Mouse (Mus musculus): ENCODE results near the gene Adprhl1. TPM values are rescaled to one million over a fixed set of nuclear protein-coding genes. Genes with fewer than 3 reads are reported as not detected.

Adprhl1 gene
- polyA plus RNA-seq, 1 experiment from 2014 or later, result 0.04 TPM

DNA sequence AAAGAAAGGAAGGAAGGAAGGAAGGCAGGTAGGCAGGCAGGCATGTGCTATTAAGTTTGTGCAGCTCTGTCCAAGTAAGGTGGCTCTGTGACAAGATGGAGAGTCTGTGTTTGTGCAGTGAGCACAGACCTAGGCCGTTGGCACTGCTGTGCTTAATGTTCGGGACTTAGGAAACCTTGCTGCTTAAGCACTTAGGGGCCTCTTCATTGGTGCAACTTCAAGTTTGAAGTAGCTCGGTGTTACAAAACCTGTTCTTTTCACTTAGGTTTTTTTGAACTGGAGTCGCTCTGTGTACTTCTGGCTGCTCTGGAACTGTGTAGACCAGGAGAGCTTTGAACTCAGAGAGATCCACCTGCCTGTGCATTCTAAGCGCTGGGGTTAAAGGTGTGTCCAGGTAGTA, 18.9 kb upstream of the Adprhl1 start:
- in situ Hi-C loops (cut with MboI; ENCODE audit: low pct_unique_long_range_greater_than_20kb), result no loop called here
- no peak for TF ChIP-seq CTCF (IDR thresholded peaks at IDR 0.05)
- DNase-seq (ENCODE audit: low read depth, low spot score) (no peak), ATAC-seq (no peak)
- H3K27me3 ChIP-seq, result no peaks in the 10 kb centered on the region
- CTCF ChIA-PET, result interaction anchor here (1.4 kb wide), 1 partner anchor 11 kb away, joined by 5 read pairs; no protein-coding TSS in a partner anchor
- POLR2A ChIA-PET, result interaction anchor here (1.7 kb wide), 1 partner anchor 13 kb away, joined by 3 read pairs; no protein-coding TSS in a partner anchor

DNA sequence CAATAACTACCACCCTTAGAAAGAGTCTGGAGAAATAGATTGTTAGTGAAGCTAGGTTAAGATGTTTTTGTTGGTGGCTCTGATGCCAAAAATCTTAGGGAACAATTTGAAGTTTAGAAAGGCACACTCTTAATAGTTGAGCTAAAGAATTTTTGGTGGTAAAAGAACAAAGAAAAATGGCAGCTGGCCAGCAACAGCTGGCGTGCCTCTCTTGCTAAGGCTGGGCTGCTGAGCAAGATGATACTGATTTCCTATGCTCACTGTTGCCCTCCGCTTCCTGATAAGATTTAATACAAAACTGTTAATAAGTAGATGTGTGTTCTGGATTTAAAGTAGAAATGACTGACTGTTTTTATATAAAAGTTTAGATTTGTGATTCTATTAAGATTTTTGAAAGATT, 13.6 kb upstream of the Adprhl1 start:
- ChIA-PET CTCF (no interaction called here), POLR2A (no interaction called here)
- TF ChIP-seq CTCF (IDR thresholded peaks at IDR 0.05), result no peak
- ATAC-seq, result no peak
- no peak for DNase-seq (ENCODE audit: low read depth, low spot score)
- in situ Hi-C loops (cut with MboI; ENCODE audit: low pct_unique_long_range_greater_than_20kb), result no loop called here
- H3K27me3 ChIP-seq, result no peaks in the 10 kb centered on the region

DNA sequence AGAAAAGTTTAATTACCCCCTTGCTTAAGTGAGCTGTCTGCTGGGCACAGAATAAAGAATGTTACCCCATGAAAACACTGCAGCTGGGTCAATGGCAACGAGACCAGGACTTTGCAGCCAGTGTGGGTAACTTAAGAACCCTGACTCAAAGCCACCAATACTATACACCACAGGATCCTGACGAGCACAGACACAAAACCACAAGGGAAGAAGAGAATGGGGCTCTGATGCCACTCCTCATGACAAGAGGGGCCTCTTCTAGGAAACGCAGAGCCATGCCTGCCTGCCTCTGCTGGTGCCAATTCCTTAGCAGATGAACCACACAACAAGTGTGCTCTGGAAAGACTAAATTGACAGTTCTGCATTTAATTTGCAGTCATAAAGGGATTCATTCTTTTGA, 9.4 kb upstream of the Adprhl1 start:
- no peaks in the 10 kb centered on the region for H3K27me3 ChIP-seq
- in situ Hi-C loops (cut with MboI; ENCODE audit: low pct_unique_long_range_greater_than_20kb), result no loop called here
- ATAC-seq, result no peak
- CTCF ChIA-PET, result interaction anchor here (1.4 kb wide), 1 partner anchor 10 kb away, joined by 3 read pairs; the partner anchor contains the start of gene Adprhl1
- POLR2A ChIA-PET, result no interaction called here
- DNase-seq (ENCODE audit: low read depth, low spot score), result no peak
- no peak for TF ChIP-seq CTCF (IDR thresholded peaks at IDR 0.05)

DNA sequence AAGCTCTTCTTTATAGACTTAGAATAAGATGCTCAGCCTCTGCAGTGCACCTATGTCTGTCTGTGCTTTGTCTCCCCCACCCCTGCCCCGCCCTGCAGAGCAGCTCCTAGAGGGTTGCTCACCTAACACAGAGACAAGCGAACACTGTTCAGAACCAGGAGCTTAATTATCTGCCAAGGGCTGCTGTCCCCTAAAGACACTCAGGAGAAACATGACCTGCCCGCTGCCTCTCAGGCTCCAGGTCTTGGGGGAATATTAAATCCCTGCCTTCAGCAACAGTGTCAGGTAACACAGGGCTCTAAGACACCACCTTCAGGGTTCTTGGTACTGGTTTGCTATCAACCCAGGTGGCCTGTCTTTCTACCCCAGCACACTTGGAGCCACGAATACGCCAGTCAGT, 549 bp downstream of the Adprhl1 start:
- DNase-seq (ENCODE audit: low read depth, low spot score) (no peak), ATAC-seq (no peak)
- TF ChIP-seq CTCF (IDR thresholded peaks at IDR 0.05), result no peak
- ChIA-PET POLR2A (no interaction called here), CTCF (interaction anchor here (0.9 to 1.5 kb wide), 2 partner anchors 9 to 12 kb away, joined by 3 read pairs; no protein-coding TSS in a partner anchor)
- in situ Hi-C loops (cut with MboI; ENCODE audit: low pct_unique_long_range_greater_than_20kb), result no loop called here
- peaks cover 16% of the 10 kb centered on the region for H3K27me3 ChIP-seq

DNA sequence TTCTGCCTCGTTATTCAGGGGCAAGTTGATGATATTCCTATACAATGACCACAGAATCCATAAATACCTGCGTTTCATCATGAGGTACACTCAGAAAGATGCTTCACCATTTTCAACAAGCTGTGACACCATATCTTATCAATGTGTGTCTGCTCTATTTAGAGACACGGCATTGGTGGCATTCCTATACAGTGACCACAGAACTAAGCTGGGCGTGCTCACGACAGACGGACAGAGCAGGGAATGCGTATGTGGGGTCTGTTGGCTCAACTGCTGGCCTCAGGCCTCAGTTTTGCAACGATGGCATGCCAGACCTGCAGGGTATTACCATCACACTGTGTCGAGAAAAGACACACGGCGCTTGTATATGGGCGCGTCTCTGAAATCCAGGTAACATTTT, 1.1 kb downstream of the Adprhl1 start:
- DNase-seq (ENCODE audit: low read depth, low spot score) (no peak), ATAC-seq (no peak)
- peaks cover 22% of the 10 kb centered on the region for H3K27me3 ChIP-seq
- in situ Hi-C loops (cut with MboI; ENCODE audit: low pct_unique_long_range_greater_than_20kb), result no loop called here
- TF ChIP-seq CTCF (IDR thresholded peaks at IDR 0.05), result no peak
- ChIA-PET POLR2A (no interaction called here), CTCF (interaction anchor here (1.5 kb wide), 1 partner anchor 13 kb away, joined by 3 read pairs; no protein-coding TSS in a partner anchor)

DNA sequence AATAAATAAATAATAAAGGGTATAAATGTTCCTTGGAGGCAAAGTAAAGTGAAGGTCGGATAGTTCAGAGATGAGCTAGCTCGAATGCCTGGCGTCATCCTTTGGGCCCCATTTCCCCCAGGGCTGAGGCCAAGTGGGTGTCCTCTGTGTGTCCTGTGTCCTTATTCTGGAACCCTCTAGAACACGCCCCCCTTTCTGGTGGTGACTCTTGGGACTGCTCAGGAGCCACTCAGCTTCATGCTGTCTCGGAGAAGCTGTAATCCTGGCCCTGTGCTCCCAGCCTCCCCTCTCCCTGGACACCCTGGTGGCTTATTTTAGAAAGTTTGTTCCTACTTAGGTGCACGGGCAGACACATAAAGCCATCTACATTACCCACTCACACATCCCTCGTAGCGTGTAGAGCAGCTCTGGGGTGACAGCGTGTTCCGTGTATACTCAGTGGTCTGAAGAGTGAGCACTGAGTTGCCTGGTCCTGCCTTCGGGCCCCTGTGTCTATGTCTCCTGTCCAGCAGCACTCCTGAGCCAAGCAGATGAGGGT, 9.6 kb downstream of the Adprhl1 start:
- ATAC-seq (no peak), DNase-seq (ENCODE audit: low read depth, low spot score) (no peak)
- CTCF ChIA-PET, result interaction anchor here (1.0 kb wide), 1 partner anchor 29 kb away, joined by 3 read pairs; no protein-coding TSS in a partner anchor
- POLR2A ChIA-PET, result no interaction called here
- peaks cover 48% of the 10 kb centered on the region for H3K27me3 ChIP-seq
- in situ Hi-C loops (cut with MboI; ENCODE audit: low pct_unique_long_range_greater_than_20kb), result no loop called here
- TF ChIP-seq CTCF (IDR thresholded peaks at IDR 0.05), result no peak

DNA sequence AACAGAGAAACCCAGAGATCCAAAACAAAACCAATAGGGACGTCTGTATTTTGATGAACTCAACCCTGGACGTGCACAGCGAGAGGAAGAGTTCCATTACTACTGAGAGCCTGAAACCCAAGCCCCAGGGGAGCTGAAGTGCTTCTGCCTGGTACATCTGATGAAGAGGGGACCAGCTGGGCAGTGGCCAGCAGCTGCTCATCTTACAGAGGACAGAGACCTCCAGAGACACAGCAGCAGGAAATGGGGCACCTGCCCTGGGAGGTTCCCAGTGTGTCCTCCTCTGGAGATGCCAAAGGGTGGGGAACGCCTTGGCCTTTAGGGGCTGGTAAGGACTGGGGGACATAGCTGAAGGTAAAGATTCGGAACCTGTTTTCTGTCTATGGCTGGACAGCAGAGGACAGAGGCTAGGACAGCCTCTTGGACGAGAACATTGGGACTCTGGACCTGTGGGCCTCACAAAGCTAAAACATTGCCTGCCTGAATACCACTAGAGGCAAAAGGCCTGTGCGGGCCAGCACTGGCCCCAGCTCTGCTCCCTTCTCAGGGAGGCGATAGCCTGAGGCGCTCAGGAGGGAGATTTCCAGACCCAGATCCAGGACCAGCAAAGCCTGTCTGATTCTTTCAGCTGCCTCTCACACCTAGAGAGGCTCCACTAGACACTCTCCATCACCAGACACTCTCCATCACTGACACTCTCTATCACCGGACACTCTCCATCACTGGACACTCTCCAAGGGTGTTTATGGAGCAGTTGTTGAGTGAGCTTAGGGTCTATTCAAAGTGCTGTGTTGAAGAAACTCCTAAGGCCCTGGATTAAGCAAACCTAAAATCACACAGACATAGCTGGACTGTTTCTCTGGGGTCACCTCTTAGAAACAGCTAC, 10.7 kb downstream of the Adprhl1 start:
- DNase-seq (ENCODE audit: low read depth, low spot score) (no peak), ATAC-seq (no peak)
- POLR2A ChIA-PET, result no interaction called here
- peaks cover 38% of the 10 kb centered on the region for H3K27me3 ChIP-seq
- in situ Hi-C loops (cut with MboI; ENCODE audit: low pct_unique_long_range_greater_than_20kb), result no loop called here
- no peak for TF ChIP-seq CTCF (IDR thresholded peaks at IDR 0.05)
- CTCF ChIA-PET, result interaction anchor here (1.0 kb wide), 1 partner anchor 28 kb away, joined by 3 read pairs; no protein-coding TSS in a partner anchor

DNA sequence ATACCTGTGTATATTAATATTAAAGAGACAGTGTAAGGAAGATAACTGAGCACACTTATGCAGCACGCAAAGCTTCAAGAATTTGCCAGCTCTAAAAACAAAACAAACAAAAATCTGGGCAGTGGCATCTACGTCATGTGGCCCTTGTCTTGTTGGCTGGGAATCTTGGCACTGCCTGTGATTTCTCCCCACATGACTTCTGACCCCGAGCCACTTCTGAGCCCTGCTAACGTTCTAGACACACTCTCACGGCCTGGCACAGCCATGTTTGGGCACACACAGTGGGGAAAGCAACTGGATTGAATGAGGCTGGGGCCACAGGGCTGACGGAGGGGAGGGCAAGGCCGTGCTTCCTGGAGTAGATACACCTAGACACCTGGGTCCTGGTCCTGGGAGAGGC, 13.3 kb downstream of the Adprhl1 start:
- ATAC-seq (no peak), DNase-seq (ENCODE audit: low read depth, low spot score) (no peak)
- TF ChIP-seq CTCF (IDR thresholded peaks at IDR 0.05), result no peak
- in situ Hi-C loops (cut with MboI; ENCODE audit: low pct_unique_long_range_greater_than_20kb), result no loop called here
- H3K27me3 ChIP-seq, result peaks cover 30% of the 10 kb centered on the region
- ChIA-PET POLR2A (no interaction called here), CTCF (no interaction called here)

DNA sequence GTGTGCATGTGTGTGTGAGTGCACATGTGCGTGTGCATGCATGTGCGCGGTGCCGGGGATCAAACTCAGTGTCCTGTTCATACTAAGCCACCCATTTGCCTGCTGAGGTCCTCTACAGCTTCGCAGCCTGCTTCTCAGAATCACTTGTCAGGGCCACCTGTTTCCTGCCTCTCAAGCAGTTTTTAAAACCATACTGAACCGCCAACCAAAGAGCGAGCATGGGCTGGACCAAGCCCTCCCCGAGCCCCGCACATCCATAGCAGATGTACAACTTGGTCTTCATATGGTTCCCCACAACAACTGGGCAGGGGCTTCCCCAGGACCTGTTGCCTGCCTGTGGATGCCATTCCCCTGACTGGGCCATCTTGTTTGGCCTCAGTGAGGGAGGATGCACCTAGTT, 13.9 kb downstream of the Adprhl1 start:
- peaks cover 27% of the 10 kb centered on the region for H3K27me3 ChIP-seq
- CTCF ChIA-PET, result no interaction called here
- DNase-seq (ENCODE audit: low read depth, low spot score) (no peak), ATAC-seq (no peak)
- in situ Hi-C loops (cut with MboI; ENCODE audit: low pct_unique_long_range_greater_than_20kb), result no loop called here
- POLR2A ChIA-PET, result no interaction called here
- TF ChIP-seq CTCF (IDR thresholded peaks at IDR 0.05), result no peak

DNA sequence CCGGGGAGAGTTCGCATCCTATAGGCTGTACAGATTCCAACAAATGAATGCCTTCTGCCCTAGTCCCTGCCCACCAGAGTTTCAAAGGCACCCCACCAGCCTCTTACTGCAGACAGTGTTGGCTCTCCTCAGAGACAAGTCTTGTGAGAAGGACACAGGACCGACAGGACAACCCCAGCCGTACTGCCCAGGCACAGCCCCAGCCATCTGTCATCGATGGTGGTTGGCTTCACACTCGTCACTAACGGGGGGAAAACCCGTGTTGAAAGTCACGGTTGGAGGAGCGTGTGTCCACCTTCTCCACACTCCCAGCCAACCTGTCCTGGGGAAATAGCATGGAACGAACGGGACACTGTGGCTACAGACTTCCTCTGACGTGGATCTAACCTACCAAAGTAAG, 19.2 kb downstream of the Adprhl1 start:
- in situ Hi-C loops (cut with MboI; ENCODE audit: low pct_unique_long_range_greater_than_20kb), result no loop called here
- no peak for ATAC-seq
- DNase-seq (ENCODE audit: low read depth, low spot score), result no peak
- peaks cover 47% of the 10 kb centered on the region for H3K27me3 ChIP-seq
- POLR2A ChIA-PET, result interaction anchor here (0.6 kb wide), 1 partner anchor 351 kb away, joined by 7 read pairs; no protein-coding TSS in a partner anchor
- CTCF ChIA-PET, result no interaction called here
- no peak for TF ChIP-seq CTCF (IDR thresholded peaks at IDR 0.05)

DNA sequence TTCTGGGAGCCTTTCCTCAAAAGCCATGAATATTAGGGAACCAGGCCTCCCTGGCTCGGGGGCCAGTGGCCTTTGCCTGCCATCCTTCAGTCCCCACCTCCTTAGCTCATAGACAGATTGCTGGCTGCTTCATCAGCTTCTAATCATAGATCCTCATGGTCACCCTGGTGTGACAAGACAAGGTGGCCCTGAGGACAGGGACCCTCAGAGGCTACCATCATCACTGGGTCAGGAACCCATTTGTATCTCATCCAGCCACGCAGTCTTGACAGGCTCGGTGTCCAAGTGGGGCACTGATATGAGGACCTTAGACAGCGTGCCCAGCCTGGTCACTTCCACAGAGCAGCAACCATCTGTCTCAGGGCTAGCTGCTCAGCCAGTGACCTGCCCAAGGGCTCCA, 23.5 kb downstream of the Adprhl1 start:
- ChIA-PET POLR2A (no interaction called here), CTCF (no interaction called here)
- DNase-seq (ENCODE audit: low read depth, low spot score), result no peak
- no peak for TF ChIP-seq CTCF (IDR thresholded peaks at IDR 0.05)
- ATAC-seq, result no peak
- peaks cover 52% of the 10 kb centered on the region for H3K27me3 ChIP-seq
- in situ Hi-C loops (cut with MboI; ENCODE audit: low pct_unique_long_range_greater_than_20kb), result no loop called here

All from Patski (cell line).